Mouse (Mus musculus): ENCODE measurements around the gene Retsat. TPM values are rescaled to one million over a fixed set of nuclear protein-coding genes. Genes with fewer than 3 reads are reported as not detected.
A peak's percentile ranks its signal among the peaks of the same experiment; 100 is the strongest.

Retsat gene
- polyA plus RNA-seq, 1 experiment, result 17.1 TPM

DNA sequence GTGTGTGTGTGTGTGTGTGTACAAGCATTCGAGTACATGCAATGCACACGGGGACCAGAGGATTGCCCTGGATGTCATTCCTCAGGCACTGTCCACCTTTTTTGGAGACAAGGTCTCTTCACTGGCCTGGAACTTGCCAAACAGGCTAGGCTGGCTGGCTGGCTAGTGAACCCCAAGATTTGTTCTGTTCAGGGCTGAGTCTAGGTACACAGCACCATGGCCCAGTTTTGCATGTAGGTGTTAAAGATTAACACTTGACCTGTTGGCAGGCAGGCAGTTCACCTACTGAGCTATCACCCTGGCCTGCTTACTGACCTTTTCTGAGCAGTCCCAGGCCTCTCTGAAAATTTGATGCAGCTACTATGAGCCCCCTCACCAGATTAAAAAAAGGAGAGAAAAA lies 32.1 kb downstream of the Retsat start:
- 98% methylated on average over 2 of the region's 2 CpGs for WGBS
- no peak overlapping the region for H3K27ac ChIP-seq (ENCODE audit: control insufficient read depth, insufficient read depth, low read length)
- peaks cover 10% of the 10 kb centered on the region for H3K4me1 ChIP-seq (replicated peaks; ENCODE audit: control insufficient read depth, insufficient read depth, low read length)
- no peak for DNase-seq
- H3K36me3 ChIP-seq (ENCODE audit: control insufficient read depth, insufficient read depth, low read length), result no peaks in the 10 kb centered on the region
- no peak for TF ChIP-seq CTCF (IDR thresholded peaks at IDR 0.05; ENCODE audit: borderline replicate concordance, control insufficient read depth, extremely low read depth, insufficient read depth, low read length, poor library complexity)
- no peak for TF ChIP-seq POLR2A (IDR thresholded peaks at IDR 0.05; ENCODE audit: control insufficient read depth, extremely low read depth, insufficient read depth, low read length, poor library complexity)
- no peaks in the 10 kb centered on the region for H3K27me3 ChIP-seq (ENCODE audit: control insufficient read depth, insufficient read depth, low read length)
- no peak overlapping the region for H3K4me3 ChIP-seq (ENCODE audit: control insufficient read depth, insufficient read depth, low read length)

DNA sequence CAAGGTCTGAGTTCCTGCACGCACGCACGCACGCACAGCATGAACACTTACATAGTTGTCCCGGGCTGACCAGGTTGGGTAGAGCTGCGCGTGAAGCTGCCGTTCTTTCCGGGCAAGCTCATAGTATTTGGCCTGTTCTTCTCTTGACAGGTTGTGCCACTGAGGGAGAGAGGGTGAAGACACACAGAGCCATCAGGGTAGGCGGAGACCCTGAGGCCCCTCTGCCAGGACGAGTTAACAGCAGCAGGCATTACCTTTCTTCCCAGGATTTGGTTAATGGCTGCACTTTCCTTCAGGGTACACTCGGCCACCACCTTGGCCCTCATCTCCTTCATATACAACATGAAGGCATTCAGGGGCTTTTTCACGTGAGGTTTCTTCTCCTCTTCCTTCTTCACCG lies 32.7 kb downstream of the Retsat start:
- Histone ChIP-seq H3K36me3 (ENCODE audit: control insufficient read depth, insufficient read depth, low read length) (no peaks in the 10 kb centered on the region), H3K4me3 (ENCODE audit: control insufficient read depth, insufficient read depth, low read length) (no peak overlapping the region), H3K27me3 (ENCODE audit: control insufficient read depth, insufficient read depth, low read length) (no peaks in the 10 kb centered on the region), H3K27ac (ENCODE audit: control insufficient read depth, insufficient read depth, low read length) (no peak overlapping the region), H3K4me1 (replicated peaks; ENCODE audit: control insufficient read depth, insufficient read depth, low read length) (peaks cover 10% of the 10 kb centered on the region)
- no peak for DNase-seq
- 91% methylated on average over 14 of the region's 14 CpGs for WGBS
- no peak for TF ChIP-seq CTCF (IDR thresholded peaks at IDR 0.05; ENCODE audit: borderline replicate concordance, control insufficient read depth, extremely low read depth, insufficient read depth, low read length, poor library complexity)
- no peak for TF ChIP-seq POLR2A (IDR thresholded peaks at IDR 0.05; ENCODE audit: control insufficient read depth, extremely low read depth, insufficient read depth, low read length, poor library complexity)

DNA sequence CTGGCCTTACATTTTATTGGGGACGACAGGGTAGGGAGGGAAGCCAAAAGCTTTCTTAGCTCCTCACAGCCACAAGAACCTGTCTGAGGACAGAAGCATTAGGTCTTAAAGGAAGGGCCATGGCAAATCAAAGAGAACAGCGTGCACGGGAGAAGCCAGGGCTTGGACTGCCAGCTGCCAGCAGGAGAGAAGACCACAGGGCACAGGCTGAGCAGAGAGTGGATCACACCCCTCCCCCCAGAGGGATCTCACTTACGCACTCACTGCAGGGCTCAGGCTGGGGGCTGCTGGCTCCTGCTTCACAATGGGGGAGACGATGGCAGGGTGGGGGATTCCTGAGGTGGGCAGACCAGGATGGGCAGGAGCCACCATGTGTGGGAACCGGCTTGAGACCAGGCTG lies 33.4 kb downstream of the Retsat start:
- no peak for DNase-seq
- Histone ChIP-seq H3K27me3 (ENCODE audit: control insufficient read depth, insufficient read depth, low read length) (no peaks in the 10 kb centered on the region), H3K4me3 (ENCODE audit: control insufficient read depth, insufficient read depth, low read length) (no peak overlapping the region), H3K27ac (ENCODE audit: control insufficient read depth, insufficient read depth, low read length) (no peak overlapping the region), H3K36me3 (ENCODE audit: control insufficient read depth, insufficient read depth, low read length) (no peaks in the 10 kb centered on the region), H3K4me1 (replicated peaks; ENCODE audit: control insufficient read depth, insufficient read depth, low read length) (peaks cover 13% of the 10 kb centered on the region)
- no peak for TF ChIP-seq CTCF (IDR thresholded peaks at IDR 0.05; ENCODE audit: borderline replicate concordance, control insufficient read depth, extremely low read depth, insufficient read depth, low read length, poor library complexity)
- no peak for TF ChIP-seq POLR2A (IDR thresholded peaks at IDR 0.05; ENCODE audit: control insufficient read depth, extremely low read depth, insufficient read depth, low read length, poor library complexity)
- 91% methylated on average over 6 of the region's 6 CpGs for WGBS

DNA sequence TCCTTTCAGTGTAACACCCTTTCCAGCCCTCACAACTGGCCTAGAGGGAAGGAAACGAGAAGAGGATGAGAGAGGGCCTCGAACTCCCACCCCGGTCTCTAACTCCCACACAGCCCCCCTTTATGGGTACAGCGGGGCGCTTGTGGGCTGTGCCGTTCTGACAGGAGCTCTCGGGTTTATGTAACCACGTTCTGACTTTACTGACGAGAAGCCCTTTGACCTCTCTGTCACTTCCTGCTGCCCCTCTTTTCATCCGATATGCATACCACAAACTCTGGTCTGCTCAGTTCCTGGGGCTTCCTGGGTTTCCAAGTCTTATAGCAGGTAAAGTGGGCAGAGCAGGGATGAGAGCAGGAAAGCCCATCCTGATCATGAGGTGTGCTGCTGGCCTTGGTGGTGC lies 36.0 kb downstream of the Retsat start:
- Histone ChIP-seq H3K4me1 (replicated peaks; ENCODE audit: control insufficient read depth, insufficient read depth, low read length) (peaks cover 13% of the 10 kb centered on the region), H3K36me3 (ENCODE audit: control insufficient read depth, insufficient read depth, low read length) (no peaks in the 10 kb centered on the region), H3K27me3 (ENCODE audit: control insufficient read depth, insufficient read depth, low read length) (no peaks in the 10 kb centered on the region), H3K4me3 (ENCODE audit: control insufficient read depth, insufficient read depth, low read length) (no peak overlapping the region), H3K27ac (ENCODE audit: control insufficient read depth, insufficient read depth, low read length) (peak overlapping the region; percentile 47)
- peak; percentile 34 for DNase-seq
- 13% methylated on average over 10 of the region's 10 CpGs for WGBS
- TF ChIP-seq CTCF (IDR thresholded peaks at IDR 0.05; ENCODE audit: borderline replicate concordance, control insufficient read depth, extremely low read depth, insufficient read depth, low read length, poor library complexity) (no peak), POLR2A (IDR thresholded peaks at IDR 0.05; ENCODE audit: control insufficient read depth, extremely low read depth, insufficient read depth, low read length, poor library complexity) (no peak)

DNA sequence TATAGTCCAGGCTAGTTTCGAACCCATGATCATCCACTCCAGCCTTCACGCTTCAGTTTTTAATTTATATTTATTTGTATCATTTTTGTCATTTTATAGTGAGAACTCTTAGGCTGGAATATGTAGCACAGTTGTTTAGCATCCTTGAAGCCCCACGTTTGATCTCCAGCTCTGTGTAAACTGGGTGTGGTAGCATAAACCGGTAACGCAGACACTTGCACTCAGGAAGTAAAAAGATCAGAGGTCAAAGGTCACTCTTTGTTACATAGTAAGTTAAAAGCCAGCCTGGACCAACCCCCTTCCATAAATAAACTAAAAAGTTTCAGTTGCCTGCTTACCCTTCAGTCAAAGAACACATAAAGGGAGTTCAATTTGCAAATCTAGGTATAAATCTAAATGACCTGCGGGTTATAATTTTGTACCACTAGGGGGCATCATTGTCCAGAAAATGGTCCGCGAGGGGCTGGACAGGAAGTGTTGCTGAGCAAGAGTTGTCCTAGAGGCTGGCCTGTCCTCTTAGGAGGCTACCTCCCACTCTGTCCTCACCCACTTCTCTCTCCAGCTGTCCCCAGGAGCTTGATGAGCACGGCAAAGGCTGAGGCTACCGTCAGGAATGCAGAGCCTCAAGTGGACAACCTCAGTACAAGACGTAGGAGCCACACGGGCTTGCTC lies 37.6 kb downstream of the Retsat start:
- peaks cover 13% of the 10 kb centered on the region for H3K4me1 ChIP-seq (replicated peaks; ENCODE audit: control insufficient read depth, insufficient read depth, low read length)
- WGBS, result 56% methylated on average over 12 of the region's 12 CpGs
- no peak overlapping the region for H3K27ac ChIP-seq (ENCODE audit: control insufficient read depth, insufficient read depth, low read length)
- H3K4me3 ChIP-seq (ENCODE audit: control insufficient read depth, insufficient read depth, low read length), result no peak overlapping the region
- DNase-seq, result peak; percentile 39
- TF ChIP-seq CTCF (IDR thresholded peaks at IDR 0.05; ENCODE audit: borderline replicate concordance, control insufficient read depth, extremely low read depth, insufficient read depth, low read length, poor library complexity) (peak; percentile 84), POLR2A (IDR thresholded peaks at IDR 0.05; ENCODE audit: control insufficient read depth, extremely low read depth, insufficient read depth, low read length, poor library complexity) (no peak)
- H3K27me3 ChIP-seq (ENCODE audit: control insufficient read depth, insufficient read depth, low read length), result no peaks in the 10 kb centered on the region
- no peaks in the 10 kb centered on the region for H3K36me3 ChIP-seq (ENCODE audit: control insufficient read depth, insufficient read depth, low read length)

DNA sequence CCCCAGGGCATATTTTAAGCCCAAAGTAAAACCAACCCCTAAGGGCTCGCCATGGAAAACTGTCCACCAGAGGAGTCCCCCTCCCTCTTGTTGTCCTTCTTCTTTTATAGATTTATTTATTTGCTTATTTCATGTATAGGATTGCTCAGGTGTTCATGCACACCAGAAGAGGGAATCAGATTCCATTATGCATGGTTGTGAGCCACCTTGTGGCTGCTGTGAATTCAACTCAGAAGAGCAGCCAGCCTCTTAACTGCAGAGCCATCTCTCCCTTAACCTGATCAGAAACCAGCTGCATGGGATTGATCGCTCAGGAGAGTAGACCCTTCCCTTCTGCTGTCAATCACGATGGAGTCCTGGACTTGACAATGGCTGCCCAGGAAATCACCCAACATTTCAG lies 38.7 kb downstream of the Retsat start:
- peaks cover 13% of the 10 kb centered on the region for H3K4me1 ChIP-seq (replicated peaks; ENCODE audit: control insufficient read depth, insufficient read depth, low read length)
- H3K36me3 ChIP-seq (ENCODE audit: control insufficient read depth, insufficient read depth, low read length), result no peaks in the 10 kb centered on the region
- no peaks in the 10 kb centered on the region for H3K27me3 ChIP-seq (ENCODE audit: control insufficient read depth, insufficient read depth, low read length)
- H3K4me3 ChIP-seq (ENCODE audit: control insufficient read depth, insufficient read depth, low read length), result no peak overlapping the region
- peak; percentile 21 for DNase-seq
- H3K27ac ChIP-seq (ENCODE audit: control insufficient read depth, insufficient read depth, low read length), result no peak overlapping the region
- TF ChIP-seq POLR2A (IDR thresholded peaks at IDR 0.05; ENCODE audit: control insufficient read depth, extremely low read depth, insufficient read depth, low read length, poor library complexity) (no peak), CTCF (IDR thresholded peaks at IDR 0.05; ENCODE audit: borderline replicate concordance, control insufficient read depth, extremely low read depth, insufficient read depth, low read length, poor library complexity) (no peak)
- WGBS, result 86% methylated on average over 3 of the region's 3 CpGs

Measured in thymus, adult 2 months (tissue).